ENCODE assay signal across 13 mouse cellular contexts in the genomic region with DNA sequence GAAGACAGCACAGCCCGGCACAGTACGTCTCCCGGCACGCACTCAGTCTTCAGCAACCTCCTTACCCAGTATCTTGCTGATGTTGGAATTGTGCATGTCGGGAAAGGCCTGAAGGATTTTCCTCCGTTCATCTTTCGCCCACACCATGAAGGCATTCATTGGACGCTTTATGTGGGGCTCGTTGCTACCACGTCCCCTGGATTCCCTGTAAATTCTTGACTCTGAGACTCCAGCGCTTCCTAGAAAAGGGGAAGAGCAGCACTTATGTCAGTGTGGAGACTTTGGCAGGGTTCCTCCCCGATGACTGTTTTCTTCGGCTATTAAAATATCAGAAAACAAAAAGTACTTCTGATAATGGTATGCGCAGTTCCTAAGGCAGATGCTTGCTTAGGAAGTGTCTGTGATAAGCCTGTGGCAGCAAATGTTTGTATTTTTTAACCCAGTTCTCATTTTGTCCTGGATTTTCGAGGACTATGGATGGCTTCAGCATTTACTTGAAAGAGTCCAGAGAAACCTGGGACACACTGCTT.
"Had no signal": no experiment of that assay in that cellular context is flagged by ENCODE, and none has a peak within 500 bp of the region (broad histone marks: within the 10 kb centered on the region; RNA-seq: fewer than 3 reads in every experiment).

No protein-coding gene starts in this region.

- H3K4me1 ChIP-seq: midbrain, embryonic 13.5 days; stomach, embryonic 15.5 days had no signal

- ATAC-seq: intestine, postnatal 0 days; midbrain, embryonic 13.5 days had no signal

- H3K36me3 ChIP-seq: liver, embryonic 13.5 days; midbrain, embryonic 13.5 days; stomach, embryonic 15.5 days had no signal

- H3K9me3 ChIP-seq: limb, embryonic 12.5 days; liver, embryonic 13.5 days; megakaryocyte, embryonic 14.5 days; midbrain, embryonic 13.5 days; stomach, embryonic 15.5 days had no signal

- H3K4me2 ChIP-seq: limb, embryonic 12.5 days; liver, embryonic 13.5 days; midbrain, embryonic 13.5 days; stomach, embryonic 15.5 days had no signal

- DNase-seq: kidney, adult 8-10 months; kidney, postnatal 25 days; liver, postnatal 0 days; lung, postnatal 10 days; right cerebral cortex, postnatal 14 days; thymus, postnatal 36 days had no signal

- H3K9ac ChIP-seq: limb, embryonic 12.5 days; liver, embryonic 13.5 days; liver, postnatal 0 days; midbrain, embryonic 13.5 days; stomach, embryonic 15.5 days had no signal

- H3K27ac ChIP-seq: limb, embryonic 12.5 days; liver, embryonic 13.5 days; macrophage; midbrain, embryonic 13.5 days; stomach, embryonic 15.5 days had no signal

- H3K4me3 ChIP-seq: limb, embryonic 12.5 days; liver, embryonic 13.5 days; megakaryocyte, embryonic 14.5 days; midbrain, embryonic 13.5 days; stomach, embryonic 15.5 days had no signal

- H3K27me3 ChIP-seq: liver, embryonic 13.5 days; midbrain, embryonic 13.5 days; stomach, embryonic 15.5 days had no signal
